Mouse (Mus musculus): Measurements from ENCODE around the gene Pdp2.

DNA sequence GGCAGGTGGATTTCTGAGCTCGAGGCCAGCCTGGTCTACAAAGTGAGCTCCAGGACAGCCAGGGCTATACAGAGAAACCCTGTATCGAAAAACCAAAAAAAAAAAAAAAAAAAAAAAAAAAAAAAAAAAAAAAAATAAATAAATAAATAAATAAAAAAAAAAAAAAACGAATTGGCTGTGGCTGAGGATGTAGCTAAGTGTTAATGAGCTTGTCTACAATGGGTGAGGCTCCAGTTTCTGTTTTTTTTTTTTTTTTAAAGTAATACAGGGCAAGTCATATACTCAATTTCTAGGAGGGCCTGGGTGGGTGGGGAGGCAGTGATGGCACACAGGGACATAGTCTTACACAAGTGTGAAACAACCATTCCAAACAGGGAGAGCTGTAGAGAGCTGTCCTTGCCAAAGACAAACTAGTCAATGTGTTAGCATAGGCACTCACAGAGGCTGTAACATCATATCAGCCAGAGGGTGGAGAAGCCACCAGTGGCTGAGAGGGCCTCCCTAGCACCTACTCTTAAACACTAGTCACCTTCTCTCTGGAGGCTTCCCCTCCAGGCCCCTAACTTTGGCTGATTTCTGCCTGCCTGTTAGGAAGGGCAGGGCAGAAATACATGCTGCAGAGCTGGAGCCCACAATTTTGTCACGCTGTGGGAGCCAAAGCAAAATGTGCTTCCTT lies 36.0 kb downstream of the Pdp2 start:
- TF ChIP-seq MAX (IDR thresholded peaks at IDR 0.05; ENCODE audit: low read depth) (no peak), POLR2A (IDR thresholded peaks at IDR 0.05; ENCODE audit: insufficient read length, low read depth) (no peak), REST (IDR thresholded peaks at IDR 0.05; ENCODE audit: insufficient read depth, insufficient read length) (no peak)
